Comparison of ENCODE assay signal across 11 mouse cellular contexts in genomic region chr11:96260310-96260970, GRCm38 (mm10). TPM values are rescaled to one million over a fixed set of nuclear protein-coding genes. Genes with fewer than 3 reads are reported as not detected.
DNase-seq lines count a peak whose midpoint lies in the region; ATAC-seq and TF ChIP-seq lines count a peak whose summit lies in the region.
"Had no signal": no experiment of that assay in that cellular context is flagged by ENCODE, and none has a peak within 500 bp of the region (broad histone marks: within the 10 kb centered on the region; RNA-seq: fewer than 3 reads in every experiment).

No protein-coding gene starts in this region.

- TF ChIP-seq CTCF in lung, adult 2 months (IDR thresholded peaks at IDR 0.05; ENCODE audit: insufficient read depth, low read length), result no peak
- TF ChIP-seq CTCF in stomach, postnatal 0 days (IDR thresholded peaks at IDR 0.05; ENCODE audit: low read depth), result no peak

- H3K4me3 ChIP-seq in lung, embryonic 16.5 days (ENCODE audit: low read length), result no peak overlapping the region
- H3K4me3 ChIP-seq in lung, adult 2 months (replicated peaks; ENCODE audit: extremely low read depth, low read depth, low read length), result no peak overlapping the region
- no peak overlapping the region for H3K4me3 ChIP-seq in embryonic facial prominence, embryonic 11.5 days (ENCODE audit: low read depth, low read length)
- no peak overlapping the region for H3K4me3 ChIP-seq in stomach, postnatal 0 days (ENCODE audit: low read depth, low read length)

- ATAC-seq in lung, embryonic 16.5 days (ENCODE audit: low read depth), result peak; percentile 77
- ATAC-seq in embryonic facial prominence, embryonic 11.5 days (replicated peaks; ENCODE audit: insufficient number of reproducible peaks, low FRiP score, low TSS enrichment, low read depth), result no peak
- ATAC-seq in stomach, postnatal 0 days (ENCODE audit: low FRiP score, low TSS enrichment), result 0 out of 2 replicates have a peak, but pooled peaks have one; percentile 30
- no peak for ATAC-seq in megakaryocyte progenitor cell, adult 5-6 weeks (replicated peaks; ENCODE audit: poor library complexity)
- ATAC-seq: inflammation-experienced regulatory T-cells, adult 6 months had no signal

- no peak for TF ChIP-seq POLR2A in lung, adult 2 months (IDR thresholded peaks at IDR 0.05; ENCODE audit: borderline replicate concordance, extremely low read depth, low read depth, low read length)

- H3K9me3 ChIP-seq in lung, embryonic 16.5 days (ENCODE audit: control insufficient read depth, low read length), result no peaks in the 10 kb centered on the region; the same call in 1 of the 2 replicates
- no peaks in the 10 kb centered on the region for H3K9me3 ChIP-seq in embryonic facial prominence, embryonic 11.5 days (replicated peaks; ENCODE audit: control insufficient read depth, low read length)
- H3K9me3 ChIP-seq in stomach, postnatal 0 days (ENCODE audit: control insufficient read depth, low read length), result no peaks in the 10 kb centered on the region

- H3K36me3 ChIP-seq in lung, embryonic 16.5 days (ENCODE audit: control insufficient read depth, insufficient read depth, low read length), result no peaks in the 10 kb centered on the region
- H3K36me3 ChIP-seq in embryonic facial prominence, embryonic 11.5 days (replicated peaks; ENCODE audit: control insufficient read depth, insufficient read depth, low read depth, low read length), result no peaks in the 10 kb centered on the region
- no peaks in the 10 kb centered on the region for H3K36me3 ChIP-seq in stomach, postnatal 0 days (ENCODE audit: control insufficient read depth, insufficient read depth, low read length)

- H3K27me3 ChIP-seq in lung, embryonic 16.5 days (ENCODE audit: control insufficient read depth, insufficient read depth, low read depth, low read length), result peaks cover 98% of the 10 kb centered on the region
- H3K27me3 ChIP-seq in embryonic facial prominence, embryonic 11.5 days (ENCODE audit: control insufficient read depth, insufficient read depth, low read length), result peaks cover 99% of the 10 kb centered on the region
- peaks cover 31% of the 10 kb centered on the region; the same call in 1 of the 2 replicates for H3K27me3 ChIP-seq in stomach, postnatal 0 days (ENCODE audit: control insufficient read depth, insufficient read depth, low read length)

- no peak for DNase-seq in lung, adult 2 months
- DNase-seq in embryonic facial prominence, embryonic 11.5 days (ENCODE audit: low spot score), result peak; percentile 10
- peak; percentile 62 for DNase-seq in kidney, postnatal 36 days
- DNase-seq in stomach, postnatal 0 days (ENCODE audit: low spot score), result no peak
- no peak for DNase-seq in liver
- DNase-seq in right cerebral cortex, postnatal 36 days (ENCODE audit: low spot score in 2 of 2), result no peak
- DNase-seq: cerebellum, adult 18-20 months had no signal

- no peak for TF ChIP-seq EP300 in stomach, postnatal 0 days (optimal IDR thresholded peaks at IDR 0.05)

- peak overlapping the region; percentile 10; the same call in 1 of the 2 replicates for H3K4me2 ChIP-seq in lung, embryonic 16.5 days (ENCODE audit: low read depth, low read length)
- no peak overlapping the region for H3K4me2 ChIP-seq in embryonic facial prominence, embryonic 11.5 days (ENCODE audit: low read depth, low read length)
- no peak overlapping the region for H3K4me2 ChIP-seq in stomach, postnatal 0 days (replicated peaks; ENCODE audit: low read depth)

- H3K27ac ChIP-seq in lung, embryonic 16.5 days (ENCODE audit: low read length), result no peak overlapping the region
- H3K27ac ChIP-seq in embryonic facial prominence, embryonic 11.5 days (replicated peaks; ENCODE audit: low read depth, low read length), result no peak overlapping the region
- H3K27ac ChIP-seq in stomach, postnatal 0 days (replicated peaks), result no peak overlapping the region
- H3K27ac ChIP-seq: macrophage had no signal

- peaks cover 8% of the 10 kb centered on the region; the same call in 1 of the 2 replicates for H3K4me1 ChIP-seq in lung, embryonic 16.5 days (replicated peaks; ENCODE audit: control insufficient read depth, insufficient read depth, low read length)
- H3K4me1 ChIP-seq in lung, adult 2 months (ENCODE audit: control insufficient read depth, insufficient read depth, low read length), result no peaks in the 10 kb centered on the region
- H3K4me1 ChIP-seq in embryonic facial prominence, embryonic 11.5 days (ENCODE audit: control insufficient read depth, insufficient read depth, low read length), result no peaks in the 10 kb centered on the region
- H3K4me1 ChIP-seq in stomach, postnatal 0 days (replicated peaks; ENCODE audit: control insufficient read depth, insufficient read depth), result no peaks in the 10 kb centered on the region

- no peak overlapping the region for H3K9ac ChIP-seq in lung, embryonic 16.5 days (ENCODE audit: low read length)
- H3K9ac ChIP-seq in embryonic facial prominence, embryonic 11.5 days (replicated peaks; ENCODE audit: low read length), result no peak overlapping the region
- no peak overlapping the region for H3K9ac ChIP-seq in stomach, postnatal 0 days (ENCODE audit: low read length)

- WGBS in lung, embryonic 16.5 days, result 4% methylated on average over 23 of the region's 23 CpGs
- 6% methylated on average over 23 of the region's 23 CpGs for WGBS in lung, adult 2 months
- WGBS in embryonic facial prominence, embryonic 11.5 days, result under 1% methylated on average over 23 of the region's 23 CpGs
- WGBS in stomach, postnatal 0 days, result 2% methylated on average over 23 of the region's 23 CpGs

RNA-seq across cellular contexts. Expression of gene Hoxb9, which starts 10.8 kb away (rescaled TPM):
- 0.28 and 0.30 TPM in 2 replicates for polyA plus RNA-seq in lung, embryonic 16.5 days (2015; fragmentation: Nextera tagmentation; extraction: Ambion mirVana)
- polyA plus RNA-seq in lung, adult 2 months (2012; rRNA removed), result 0.14 TPM in 1 of 2 replicates, not detected in the other
- 0.38 and 0.63 TPM in 2 replicates for polyA plus RNA-seq in embryonic facial prominence, embryonic 11.5 days (2014; fragmentation: Nextera tagmentation; extraction: Ambion mirVana)
- polyA plus RNA-seq in stomach, postnatal 0 days (2015; fragmentation: Nextera tagmentation; extraction: Ambion mirVana), result 0.05 and 0.06 TPM in 2 replicates
- not detected in 2 replicates for total RNA-seq in megakaryocyte progenitor cell, adult 5-6 weeks (2015)
- not detected in 2 replicates for total RNA-seq in megakaryocyte progenitor cell, adult 5-6 weeks (2017)
- polyA plus RNA-seq: inflammation-experienced regulatory T-cells, adult 6 months; macrophage had no signal

RNA-seq across cellular contexts. Expression of gene Hoxb8, which starts 21.3 kb away (rescaled TPM):
- 0.33 and 0.79 TPM in 2 replicates for polyA plus RNA-seq in lung, embryonic 16.5 days (2015; fragmentation: Nextera tagmentation; extraction: Ambion mirVana)
- 0.18 and 0.44 TPM in 2 replicates for polyA plus RNA-seq in lung, adult 2 months (2012; rRNA removed)
- 0.40 and 0.63 TPM in 2 replicates for polyA plus RNA-seq in embryonic facial prominence, embryonic 11.5 days (2014; fragmentation: Nextera tagmentation; extraction: Ambion mirVana)
- polyA plus RNA-seq in stomach, postnatal 0 days (2015; fragmentation: Nextera tagmentation; extraction: Ambion mirVana), result 0.42 and 0.83 TPM in 2 replicates
- total RNA-seq in megakaryocyte progenitor cell, adult 5-6 weeks (2015), result not detected in 2 replicates
- not detected in 2 replicates for total RNA-seq in megakaryocyte progenitor cell, adult 5-6 weeks (2017)
- polyA plus RNA-seq: inflammation-experienced regulatory T-cells, adult 6 months; macrophage had no signal

RNA-seq across cellular contexts. Expression of gene Hoxb7, which starts 26.0 kb away (rescaled TPM):
- 2.2 and 3.2 TPM in 2 replicates for polyA plus RNA-seq in lung, embryonic 16.5 days (2015; fragmentation: Nextera tagmentation; extraction: Ambion mirVana)
- 0.52 and 1.1 TPM in 2 replicates for polyA plus RNA-seq in lung, adult 2 months (2012; rRNA removed)
- polyA plus RNA-seq in embryonic facial prominence, embryonic 11.5 days (2014; fragmentation: Nextera tagmentation; extraction: Ambion mirVana), result 0.15 and 0.54 TPM in 2 replicates
- 5.5 and 6.0 TPM in 2 replicates for polyA plus RNA-seq in stomach, postnatal 0 days (2015; fragmentation: Nextera tagmentation; extraction: Ambion mirVana)
- not detected in 2 replicates for total RNA-seq in megakaryocyte progenitor cell, adult 5-6 weeks (2015)
- not detected in 2 replicates for total RNA-seq in megakaryocyte progenitor cell, adult 5-6 weeks (2017)
- polyA plus RNA-seq: inflammation-experienced regulatory T-cells, adult 6 months; macrophage had no signal

RNA-seq across cellular contexts. Expression of gene Hoxb6, which starts 31.8 kb away (rescaled TPM):
- polyA plus RNA-seq in lung, embryonic 16.5 days (2015; fragmentation: Nextera tagmentation; extraction: Ambion mirVana), result 8.8 and 11.6 TPM in 2 replicates
- 8.1 and 8.2 TPM in 2 replicates for polyA plus RNA-seq in lung, adult 2 months (2012; rRNA removed)
- 0.73 and 1.2 TPM in 2 replicates for polyA plus RNA-seq in embryonic facial prominence, embryonic 11.5 days (2014; fragmentation: Nextera tagmentation; extraction: Ambion mirVana)
- polyA plus RNA-seq in stomach, postnatal 0 days (2015; fragmentation: Nextera tagmentation; extraction: Ambion mirVana), result 6.9 and 7.9 TPM in 2 replicates
- not detected in 2 replicates for total RNA-seq in megakaryocyte progenitor cell, adult 5-6 weeks (2015)
- 0.30 TPM in 1 of 2 replicates, not detected in the other for total RNA-seq in megakaryocyte progenitor cell, adult 5-6 weeks (2017)
- polyA plus RNA-seq: inflammation-experienced regulatory T-cells, adult 6 months; macrophage had no signal

RNA-seq across cellular contexts. Expression of gene Hoxb5, which starts 42.7 kb away (rescaled TPM):
- 39.2 and 46.6 TPM in 2 replicates for polyA plus RNA-seq in lung, embryonic 16.5 days (2015; fragmentation: Nextera tagmentation; extraction: Ambion mirVana)
- 12.1 and 15.6 TPM in 2 replicates for polyA plus RNA-seq in lung, adult 2 months (2012; rRNA removed)
- 0.67 and 2.0 TPM in 2 replicates for polyA plus RNA-seq in embryonic facial prominence, embryonic 11.5 days (2014; fragmentation: Nextera tagmentation; extraction: Ambion mirVana)
- 7.5 and 8.2 TPM in 2 replicates for polyA plus RNA-seq in stomach, postnatal 0 days (2015; fragmentation: Nextera tagmentation; extraction: Ambion mirVana)
- total RNA-seq in megakaryocyte progenitor cell, adult 5-6 weeks (2015), result 0.07 and 0.44 TPM in 2 replicates
- total RNA-seq in megakaryocyte progenitor cell, adult 5-6 weeks (2017), result 0.14 TPM in 1 of 2 replicates, not detected in the other
- polyA plus RNA-seq: inflammation-experienced regulatory T-cells, adult 6 months; macrophage had no signal

Comparison
In these comparisons a context has a peak if more than half of its experiments do, and no peak if none do; other contexts are left out.
1. ATAC-seq: peak in lung, embryonic 16.5 days (single experiment) and stomach, postnatal 0 days (single experiment); none in embryonic facial prominence, embryonic 11.5 days (single experiment) and megakaryocyte progenitor cell, adult 5-6 weeks (single experiment).
2. DNase-seq: peak in embryonic facial prominence, embryonic 11.5 days (single experiment) and kidney, postnatal 36 days (2 of 2); none in lung, adult 2 months (single experiment), stomach, postnatal 0 days (single experiment), liver (single experiment) and right cerebral cortex, postnatal 36 days (0 of 2).